Mouse (Mus musculus): Measurements from ENCODE around the gene Rdh11. TPM values are rescaled to one million over a fixed set of nuclear protein-coding genes. Genes with fewer than 3 reads are reported as not detected.

Rdh11 gene
- polyA plus RNA-seq, 1 experiment from 2014 or later, result 44.9 TPM

GRCm38 (mm10) chr12:79162876-79163275 is 29.2 kb downstream of the Rdh11 start:
- no peaks in the 10 kb centered on the region for H3K9me3 ChIP-seq (replicated peaks; ENCODE audit: control insufficient read depth, low read length, poor library complexity, severe bottlenecking)
- H3K27me3 ChIP-seq (ENCODE audit: control insufficient read depth, insufficient read depth, low read depth, low read length), result no peaks in the 10 kb centered on the region
- H3K9ac ChIP-seq (ENCODE audit: low read depth, low read length), result no peak overlapping the region
- WGBS, result 95% methylated on average over 3 of the region's 3 CpGs
- ATAC-seq, result no peak
- H3K4me3 ChIP-seq (ENCODE audit: low read depth, low read length), result no peak overlapping the region
- no peak overlapping the region for H3K4me2 ChIP-seq (ENCODE audit: low read length)
- H3K36me3 ChIP-seq (ENCODE audit: control insufficient read depth, insufficient read depth, low read length), result peaks cover 47% of the 10 kb centered on the region
- H3K27ac ChIP-seq (ENCODE audit: low read length), result no peak overlapping the region
- no peaks in the 10 kb centered on the region for H3K4me1 ChIP-seq (ENCODE audit: control insufficient read depth, insufficient read depth, low read length)

DNA sequence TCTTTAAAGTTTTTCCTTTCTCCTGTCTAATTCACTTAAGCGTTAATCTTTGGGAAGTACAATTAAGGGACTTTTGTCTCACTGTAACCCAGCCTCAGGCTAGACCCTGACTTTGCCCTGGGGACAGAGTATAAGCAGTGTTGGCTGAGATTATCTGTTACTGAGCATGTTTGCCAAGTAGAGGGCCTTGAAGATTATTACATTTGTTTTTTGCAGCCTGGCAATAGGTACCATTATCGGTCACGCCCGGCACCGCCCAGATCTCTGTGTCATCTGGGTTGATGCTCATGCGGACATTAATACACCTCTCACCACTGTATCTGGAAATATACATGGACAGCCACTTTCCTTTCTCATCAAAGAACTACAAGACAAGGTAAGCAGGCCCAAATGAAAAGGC is 42.4 kb downstream of the Rdh11 start:
- no peak overlapping the region for H3K9ac ChIP-seq (ENCODE audit: low read depth, low read length)
- H3K4me3 ChIP-seq (ENCODE audit: low read depth, low read length), result no peak overlapping the region
- no peak for ATAC-seq
- no peaks in the 10 kb centered on the region for H3K9me3 ChIP-seq (replicated peaks; ENCODE audit: control insufficient read depth, low read length, poor library complexity, severe bottlenecking)
- no peak overlapping the region for H3K27ac ChIP-seq (ENCODE audit: low read length)
- peaks cover 15% of the 10 kb centered on the region; the same call in 1 of the 2 replicates for H3K36me3 ChIP-seq (ENCODE audit: control insufficient read depth, insufficient read depth, low read length)
- H3K4me1 ChIP-seq (ENCODE audit: control insufficient read depth, insufficient read depth, low read length), result no peaks in the 10 kb centered on the region
- H3K27me3 ChIP-seq (ENCODE audit: control insufficient read depth, insufficient read depth, low read depth, low read length), result no peaks in the 10 kb centered on the region
- H3K4me2 ChIP-seq (ENCODE audit: low read length), result no peak overlapping the region
- 94% methylated on average over 6 of the region's 6 CpGs for WGBS

- no peak overlapping the region for H3K27ac ChIP-seq (ENCODE audit: low read length)
- H3K27me3 ChIP-seq (ENCODE audit: control insufficient read depth, insufficient read depth, low read depth, low read length), result no peaks in the 10 kb centered on the region
- no peak overlapping the region for H3K4me3 ChIP-seq (ENCODE audit: low read depth, low read length)
- no peaks in the 10 kb centered on the region for H3K36me3 ChIP-seq (ENCODE audit: control insufficient read depth, insufficient read depth, low read length)
- H3K4me1 ChIP-seq (ENCODE audit: control insufficient read depth, insufficient read depth, low read length), result no peaks in the 10 kb centered on the region
- no peak for ATAC-seq
- H3K9ac ChIP-seq (ENCODE audit: low read depth, low read length), result no peak overlapping the region
- H3K4me2 ChIP-seq (ENCODE audit: low read length), result no peak overlapping the region
- H3K9me3 ChIP-seq (replicated peaks; ENCODE audit: control insufficient read depth, low read length, poor library complexity, severe bottlenecking), result no peaks in the 10 kb centered on the region
These were observed 50.7 kb downstream of the Rdh11 start for GRCm38 (mm10) chr12:79141384-79141783.

DNA sequence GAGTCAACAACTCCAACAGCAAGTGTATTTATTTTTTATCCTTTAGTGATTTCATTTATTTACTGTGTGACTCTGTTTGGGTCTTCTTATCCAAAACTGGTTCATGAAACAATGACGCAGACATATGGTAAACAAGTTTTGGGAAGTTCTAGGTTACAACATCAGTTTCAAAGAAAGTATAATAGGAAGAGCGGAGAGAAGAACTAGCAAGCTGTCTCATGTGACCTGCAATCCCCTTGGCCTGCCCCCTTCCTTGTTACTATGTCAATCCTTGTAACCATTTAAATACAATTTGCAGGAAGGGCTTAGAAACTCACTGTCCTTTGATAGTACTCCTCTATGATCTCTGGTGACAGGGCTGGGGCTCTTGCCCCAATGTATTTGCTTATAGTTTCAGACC is 51.3 kb downstream of the Rdh11 start:
- ATAC-seq, result no peak
- no peak overlapping the region for H3K4me3 ChIP-seq (ENCODE audit: low read depth, low read length)
- no peak overlapping the region for H3K4me2 ChIP-seq (ENCODE audit: low read length)

GRCm38 (mm10) chr12:79139417-79139816 is 52.7 kb downstream of the Rdh11 start:
- Histone ChIP-seq H3K4me3 (ENCODE audit: low read depth, low read length) (no peak overlapping the region), H3K36me3 (ENCODE audit: control insufficient read depth, insufficient read depth, low read length) (no peaks in the 10 kb centered on the region), H3K27me3 (ENCODE audit: control insufficient read depth, insufficient read depth, low read depth, low read length) (no peaks in the 10 kb centered on the region), H3K4me2 (ENCODE audit: low read length) (no peak overlapping the region), H3K9me3 (replicated peaks; ENCODE audit: control insufficient read depth, low read length, poor library complexity, severe bottlenecking) (no peaks in the 10 kb centered on the region), H3K4me1 (ENCODE audit: control insufficient read depth, insufficient read depth, low read length) (no peaks in the 10 kb centered on the region; the same call in 1 of the 2 replicates), H3K27ac (ENCODE audit: low read length) (no peak overlapping the region), H3K9ac (ENCODE audit: low read depth, low read length) (no peak overlapping the region)
- no peak for ATAC-seq
- WGBS, result 71% methylated on average over 1 of the region's 1 CpGs

More for the DNA sequence above, 51.3 kb downstream of the Rdh11 start:
- Histone ChIP-seq H3K36me3 (ENCODE audit: control insufficient read depth, insufficient read depth, low read length) (no peaks in the 10 kb centered on the region), H3K27ac (ENCODE audit: low read length) (no peak overlapping the region), H3K4me1 (ENCODE audit: control insufficient read depth, insufficient read depth, low read length) (no peaks in the 10 kb centered on the region), H3K9me3 (replicated peaks; ENCODE audit: control insufficient read depth, low read length, poor library complexity, severe bottlenecking) (no peaks in the 10 kb centered on the region), H3K9ac (ENCODE audit: low read depth, low read length) (no peak overlapping the region), H3K27me3 (ENCODE audit: control insufficient read depth, insufficient read depth, low read depth, low read length) (no peaks in the 10 kb centered on the region)
- 83% methylated on average over 2 of the region's 2 CpGs for WGBS

DNA sequence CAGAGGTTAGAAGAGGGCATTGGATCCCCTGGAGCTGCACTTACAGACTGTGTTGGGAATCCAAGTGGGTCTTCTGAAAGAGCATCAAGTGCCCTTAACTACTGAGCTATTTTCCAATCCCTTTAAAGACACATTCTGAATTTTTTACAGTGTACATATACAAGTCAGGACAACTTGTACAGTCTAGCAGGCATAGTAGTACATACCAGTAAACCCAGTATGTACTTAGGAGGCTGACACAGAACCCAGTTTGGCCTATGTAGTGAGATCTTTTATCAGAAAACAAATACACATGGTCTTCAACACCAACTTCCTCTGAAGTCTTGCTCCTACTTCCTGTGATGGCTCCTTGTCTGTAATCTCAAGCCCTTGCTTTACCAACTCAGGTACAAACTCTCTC is 53.1 kb downstream of the Rdh11 start:
- Histone ChIP-seq H3K9ac (ENCODE audit: low read depth, low read length) (no peak overlapping the region), H3K36me3 (ENCODE audit: control insufficient read depth, insufficient read depth, low read length) (no peaks in the 10 kb centered on the region), H3K9me3 (replicated peaks; ENCODE audit: control insufficient read depth, low read length, poor library complexity, severe bottlenecking) (no peaks in the 10 kb centered on the region), H3K4me3 (ENCODE audit: low read depth, low read length) (no peak overlapping the region), H3K4me1 (ENCODE audit: control insufficient read depth, insufficient read depth, low read length) (no peaks in the 10 kb centered on the region; the same call in 1 of the 2 replicates), H3K27ac (ENCODE audit: low read length) (no peak overlapping the region), H3K4me2 (ENCODE audit: low read length) (no peak overlapping the region), H3K27me3 (ENCODE audit: control insufficient read depth, insufficient read depth, low read depth, low read length) (no peaks in the 10 kb centered on the region)
- no peak for ATAC-seq

DNA sequence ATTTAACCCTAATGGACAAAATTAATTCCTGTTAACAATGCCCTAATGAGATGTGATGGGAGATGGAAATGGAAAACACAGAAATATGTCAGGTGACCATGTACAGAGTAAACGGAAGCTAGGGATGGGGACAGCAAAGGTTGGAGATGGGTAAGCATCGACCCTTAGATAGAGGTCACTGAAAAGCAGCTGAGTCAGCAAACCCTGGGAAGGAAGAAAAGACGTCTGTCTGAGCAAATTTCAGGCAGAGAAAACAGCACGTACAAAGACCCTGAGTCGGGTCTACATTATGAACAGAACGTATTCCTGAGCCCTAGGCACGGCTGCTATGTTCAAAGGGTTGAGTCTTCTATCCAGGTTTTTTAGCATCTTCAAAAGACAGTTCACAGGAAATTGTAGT is 55.1 kb downstream of the Rdh11 start:
- H3K4me2 ChIP-seq (ENCODE audit: low read length), result no peak overlapping the region
- H3K27ac ChIP-seq (ENCODE audit: low read length), result no peak overlapping the region
- H3K4me1 ChIP-seq (ENCODE audit: control insufficient read depth, insufficient read depth, low read length), result peaks cover 6% of the 10 kb centered on the region
- 76% methylated on average over 7 of the region's 7 CpGs for WGBS
- H3K4me3 ChIP-seq (ENCODE audit: low read depth, low read length), result no peak overlapping the region
- no peak for ATAC-seq
- H3K9ac ChIP-seq (ENCODE audit: low read depth, low read length), result no peak overlapping the region
- no peaks in the 10 kb centered on the region for H3K9me3 ChIP-seq (replicated peaks; ENCODE audit: control insufficient read depth, low read length, poor library complexity, severe bottlenecking)
- no peaks in the 10 kb centered on the region for H3K36me3 ChIP-seq (ENCODE audit: control insufficient read depth, insufficient read depth, low read length)
- H3K27me3 ChIP-seq (ENCODE audit: control insufficient read depth, insufficient read depth, low read depth, low read length), result peaks cover 3% of the 10 kb centered on the region; the same call in 1 of the 2 replicates

- no peak overlapping the region for H3K4me3 ChIP-seq (ENCODE audit: low read depth, low read length)
- H3K9me3 ChIP-seq (replicated peaks; ENCODE audit: control insufficient read depth, low read length, poor library complexity, severe bottlenecking), result no peaks in the 10 kb centered on the region
- H3K36me3 ChIP-seq (ENCODE audit: control insufficient read depth, insufficient read depth, low read length), result no peaks in the 10 kb centered on the region
- peaks cover 10% of the 10 kb centered on the region for H3K4me1 ChIP-seq (ENCODE audit: control insufficient read depth, insufficient read depth, low read length)
- no peak overlapping the region for H3K27ac ChIP-seq (ENCODE audit: low read length)
- ATAC-seq, result no peak
- H3K27me3 ChIP-seq (ENCODE audit: control insufficient read depth, insufficient read depth, low read depth, low read length), result peaks cover 3% of the 10 kb centered on the region; the same call in 1 of the 2 replicates
- 44% methylated on average over 4 of the region's 4 CpGs for WGBS
- H3K9ac ChIP-seq (ENCODE audit: low read depth, low read length), result no peak overlapping the region
- no peak overlapping the region for H3K4me2 ChIP-seq (ENCODE audit: low read length)
These were observed 57.0 kb downstream of the Rdh11 start for GRCm38 (mm10) chr12:79135105-79135504.

- H3K4me3 ChIP-seq (ENCODE audit: low read depth, low read length), result no peak overlapping the region
- no peak overlapping the region for H3K27ac ChIP-seq (ENCODE audit: low read length)
- H3K9me3 ChIP-seq (replicated peaks; ENCODE audit: control insufficient read depth, low read length, poor library complexity, severe bottlenecking), result no peaks in the 10 kb centered on the region
- H3K27me3 ChIP-seq (ENCODE audit: control insufficient read depth, insufficient read depth, low read depth, low read length), result peaks cover 3% of the 10 kb centered on the region; the same call in 1 of the 2 replicates
- H3K4me1 ChIP-seq (ENCODE audit: control insufficient read depth, insufficient read depth, low read length), result peaks cover 10% of the 10 kb centered on the region
- no peak overlapping the region for H3K9ac ChIP-seq (ENCODE audit: low read depth, low read length)
- H3K4me2 ChIP-seq (ENCODE audit: low read length), result no peak overlapping the region
- WGBS, result 33% methylated on average over 8 of the region's 8 CpGs
- no peaks in the 10 kb centered on the region for H3K36me3 ChIP-seq (ENCODE audit: control insufficient read depth, insufficient read depth, low read length)
- ATAC-seq, result no peak
These were observed 57.4 kb downstream of the Rdh11 start for GRCm38 (mm10) chr12:79134676-79135075.
